ENCODE assay signal across 9 mouse cellular contexts in genomic region chr10:24961112-24961511, GRCm38 (mm10). TPM values are rescaled to one million over a fixed set of nuclear protein-coding genes. Genes with fewer than 3 reads are reported as not detected.
DNase-seq lines count a peak whose midpoint lies in the region; ATAC-seq and TF ChIP-seq lines count a peak whose summit lies in the region.
"Had no signal": no experiment of that assay in that cellular context is flagged by ENCODE, and none has a peak within 500 bp of the region (broad histone marks: within the 10 kb centered on the region; RNA-seq: fewer than 3 reads in every experiment).

No protein-coding gene starts in this region.

- H3K27me3 ChIP-seq in kidney, embryonic 16.5 days (ENCODE audit: insufficient read depth, low read length) = peaks cover 21% of the 10 kb centered on the region
- no peaks in the 10 kb centered on the region for H3K27me3 ChIP-seq in E14TG2a.4 (ENCODE audit: insufficient read depth, low read length)
- no peaks in the 10 kb centered on the region for H3K27me3 ChIP-seq in midbrain, embryonic 12.5 days
- H3K27me3 ChIP-seq: liver, embryonic 15.5 days had no signal

- no peak overlapping the region for H3K4me3 ChIP-seq in kidney, embryonic 16.5 days (ENCODE audit: low read length)
- H3K4me3 ChIP-seq in E14TG2a.4 (replicated peaks; ENCODE audit: low read length) = no peak overlapping the region
- no peak overlapping the region for H3K4me3 ChIP-seq in midbrain, embryonic 12.5 days
- H3K4me3 ChIP-seq: liver, embryonic 15.5 days had no signal

- H3K4me1 ChIP-seq in kidney, embryonic 16.5 days (ENCODE audit: insufficient read depth, low read length) = peaks cover 17% of the 10 kb centered on the region
- no peaks in the 10 kb centered on the region for H3K4me1 ChIP-seq in E14TG2a.4 (replicated peaks; ENCODE audit: low read depth, low read length)
- H3K4me1 ChIP-seq in midbrain, embryonic 12.5 days = 0 out of 2 replicates have a peak, but pooled peaks cover 2% of the 10 kb centered on the region
- H3K4me1 ChIP-seq: liver, embryonic 15.5 days had no signal

- no peaks in the 10 kb centered on the region for H3K36me3 ChIP-seq in kidney, embryonic 16.5 days (ENCODE audit: insufficient read depth, low read length)
- H3K36me3 ChIP-seq in E14TG2a.4 (ENCODE audit: insufficient read depth, low read length) = no peaks in the 10 kb centered on the region
- H3K36me3 ChIP-seq in midbrain, embryonic 12.5 days = no peaks in the 10 kb centered on the region
- H3K36me3 ChIP-seq: liver, embryonic 15.5 days had no signal

- H3K9ac ChIP-seq in kidney, embryonic 16.5 days (replicated peaks; ENCODE audit: low read length) = no peak overlapping the region
- no peak overlapping the region for H3K9ac ChIP-seq in midbrain, embryonic 12.5 days (replicated peaks)
- H3K9ac ChIP-seq: liver, embryonic 15.5 days had no signal

- H3K4me2 ChIP-seq in kidney, embryonic 16.5 days (replicated peaks; ENCODE audit: low read depth, low read length) = no peak overlapping the region
- no peak overlapping the region for H3K4me2 ChIP-seq in midbrain, embryonic 12.5 days (replicated peaks)
- H3K4me2 ChIP-seq: liver, embryonic 15.5 days had no signal

- peak; percentile 23; the same call in 1 of the 2 replicates for TF ChIP-seq CTCF in E14TG2a.4 (conservative IDR thresholded peaks at IDR 0.05; ENCODE audit: low read length)

- ATAC-seq in kidney, embryonic 16.5 days (ENCODE audit: low FRiP score, low TSS enrichment) = no peak
- ATAC-seq in midbrain, embryonic 12.5 days (ENCODE audit: low FRiP score, low read depth) = peak; percentile 53; the same call in 1 of the 2 replicates
- no peak for ATAC-seq in cerebellum, adult (ENCODE audit: insufficient number of reproducible peaks, low FRiP score, low TSS enrichment)

- WGBS in kidney, embryonic 16.5 days = 46% methylated on average over 2 of the region's 2 CpGs
- WGBS in midbrain, embryonic 12.5 days = 48% methylated on average over 2 of the region's 2 CpGs

- no peaks in the 10 kb centered on the region for H3K9me3 ChIP-seq in kidney, embryonic 16.5 days (ENCODE audit: low read length)
- H3K9me3 ChIP-seq in E14TG2a.4 (ENCODE audit: low read length) = no peaks in the 10 kb centered on the region
- no peaks in the 10 kb centered on the region for H3K9me3 ChIP-seq in midbrain, embryonic 12.5 days
- H3K9me3 ChIP-seq: liver, embryonic 15.5 days had no signal

- no peak overlapping the region for H3K27ac ChIP-seq in kidney, embryonic 16.5 days (ENCODE audit: low read length)
- H3K27ac ChIP-seq in midbrain, embryonic 12.5 days (replicated peaks) = no peak overlapping the region
- H3K27ac ChIP-seq: liver, embryonic 15.5 days had no signal

- peak; percentile 32 for DNase-seq in kidney, adult 9 months
- DNase-seq in c-Kit-positive CD71-negative TER-119-negative erythroid progenitor cells, embryonic 14.5 days (ENCODE audit: low read depth) = peak; percentile 17
- no peak for DNase-seq in T-cell, adult 2 months (ENCODE audit: low spot score)
- no peak for DNase-seq in thymus, postnatal 14 days

RNA-seq across cellular contexts. Expression of gene Arg1, which starts 33.8 kb away (rescaled TPM):
- polyA plus RNA-seq in kidney, embryonic 16.5 days (2015; fragmentation: Nextera tagmentation; extraction: Ambion mirVana) = 2.2 and 3.1 TPM in 2 replicates
- 1.3 and 1.7 TPM in 2 replicates for polyA plus RNA-seq in midbrain, embryonic 12.5 days (2016; fragmentation: Nextera tagmentation; extraction: Ambion mirVana)

Comparison
In these comparisons a context has a peak if more than half of its experiments do, and no peak if none do; other contexts are left out.
1. DNase-seq: peak in kidney, adult 9 months (single experiment) and c-Kit-positive CD71-negative TER-119-negative erythroid progenitor cells, embryonic 14.5 days (single experiment); none in T-cell, adult 2 months (single experiment) and thymus, postnatal 14 days (single experiment).